Mouse (Mus musculus) thymus, adult 2 months (tissue): ENCODE data around the gene Glrx. TPM values are rescaled to one million over a fixed set of nuclear protein-coding genes. Genes with fewer than 3 reads are reported as not detected.

ENCODE experiments used
- DNase-seq: peaks from one replicate; pipeline ENCODE4 v3.0.0; 2021
- H3K27ac ChIP-seq: fragments of 200-500 bp; 2 replicates; pipeline ENCODE4 v1.5.1; 2012; ENCODE audit warnings: low read length, control low read depth; ENCODE audit not compliant: control insufficient read depth, insufficient read depth
- H3K27me3 ChIP-seq: fragments of 200-500 bp; 2 replicates; pipeline ENCODE4 v1.6.1; 2012; ENCODE audit warnings: mild to moderate bottlenecking, low read length, moderate library complexity, mixed read lengths; ENCODE audit not compliant: control insufficient read depth, insufficient read depth
- H3K36me3 ChIP-seq: fragments of 200-500 bp; 2 replicates; pipeline ENCODE4 v1.6.1; 2012; ENCODE audit warnings: mild to moderate bottlenecking, low read length, moderate library complexity; ENCODE audit not compliant: control insufficient read depth, insufficient read depth
- H3K4me1 ChIP-seq: fragments of 200-500 bp; replicated peaks from 2 replicates; pipeline ENCODE4 v1.6.1; 2012; ENCODE audit warnings: low read length; ENCODE audit not compliant: control insufficient read depth, insufficient read depth
- H3K4me3 ChIP-seq: fragments of 200-500 bp; 2 replicates; pipeline ENCODE4 v1.5.1; 2012; ENCODE audit warnings: mild to moderate bottlenecking, low read length, control low read depth, moderate library complexity; ENCODE audit not compliant: control insufficient read depth, insufficient read depth
- CTCF ChIP-seq: fragments of 200-500 bp; IDR thresholded peaks from 2 replicates; pipeline ENCODE4 v1.5.1; 2012; ENCODE audit warnings: mild to moderate bottlenecking, control low read depth, low read length, moderate library complexity, borderline replicate concordance; ENCODE audit not compliant: control insufficient read depth, poor library complexity, insufficient read depth; ENCODE audit errors: extremely low read depth
- POLR2A ChIP-seq: fragments of 200-500 bp; IDR thresholded peaks from 2 replicates; pipeline ENCODE4 v1.6.1; 2012; ENCODE audit warnings: mild to moderate bottlenecking, low read length, control low read depth, moderate library complexity; ENCODE audit not compliant: control insufficient read depth, poor library complexity, insufficient read depth; ENCODE audit errors: extremely low read depth
- WGBS: fragments of 180-500 bp; shearing (Covaris S2); methylation state at CpG from one replicate; pipeline ENCODE4 v1.1.7; 2018; 5-methylcytosine and 5-hydroxymethylcytosine counted together
- polyA plus RNA-seq: library from polyadenylated mRNA; depleted of rRNA; stranded (reverse); fragments of >200 nt; gene quantifications from 2 replicates; pipeline ENCODE4 v1.2.3, GENCODE M21; 2012

Gene Glrx
- polyA plus RNA-seq, 1 experiment: 31.9 TPM

DNA sequence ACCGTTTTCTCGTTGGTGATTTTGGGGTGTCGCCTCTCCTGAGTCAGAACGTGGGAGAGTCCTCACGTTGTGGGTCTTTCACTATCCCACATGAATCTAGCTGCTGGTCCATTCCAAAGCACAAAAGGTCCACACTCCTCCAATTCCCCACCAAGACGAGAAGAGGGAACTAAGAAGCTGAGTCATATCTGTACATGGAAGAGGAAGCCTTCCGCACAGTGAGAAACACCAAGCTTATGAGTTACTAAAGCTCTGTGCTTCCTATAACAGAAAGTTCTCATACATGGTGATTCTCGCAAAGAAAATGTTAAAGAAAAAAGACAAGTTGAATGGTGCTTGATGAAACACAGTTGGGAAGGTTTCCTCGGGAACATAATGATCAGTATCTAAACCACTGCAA lies 16.5 kb upstream of the Glrx start:
- no peak overlapping the region for H3K27ac ChIP-seq
- no peaks in the 10 kb centered on the region for H3K27me3 ChIP-seq
- no peak overlapping the region for H3K4me3 ChIP-seq
- no peak for TF ChIP-seq POLR2A
- peaks cover 5% of the 10 kb centered on the region; the same call in 1 of the 2 replicates for H3K4me1 ChIP-seq
- DNase-seq: no peak
- WGBS: 89% methylated on average over 9 of the region's 9 CpGs
- no peaks in the 10 kb centered on the region for H3K36me3 ChIP-seq

DNA sequence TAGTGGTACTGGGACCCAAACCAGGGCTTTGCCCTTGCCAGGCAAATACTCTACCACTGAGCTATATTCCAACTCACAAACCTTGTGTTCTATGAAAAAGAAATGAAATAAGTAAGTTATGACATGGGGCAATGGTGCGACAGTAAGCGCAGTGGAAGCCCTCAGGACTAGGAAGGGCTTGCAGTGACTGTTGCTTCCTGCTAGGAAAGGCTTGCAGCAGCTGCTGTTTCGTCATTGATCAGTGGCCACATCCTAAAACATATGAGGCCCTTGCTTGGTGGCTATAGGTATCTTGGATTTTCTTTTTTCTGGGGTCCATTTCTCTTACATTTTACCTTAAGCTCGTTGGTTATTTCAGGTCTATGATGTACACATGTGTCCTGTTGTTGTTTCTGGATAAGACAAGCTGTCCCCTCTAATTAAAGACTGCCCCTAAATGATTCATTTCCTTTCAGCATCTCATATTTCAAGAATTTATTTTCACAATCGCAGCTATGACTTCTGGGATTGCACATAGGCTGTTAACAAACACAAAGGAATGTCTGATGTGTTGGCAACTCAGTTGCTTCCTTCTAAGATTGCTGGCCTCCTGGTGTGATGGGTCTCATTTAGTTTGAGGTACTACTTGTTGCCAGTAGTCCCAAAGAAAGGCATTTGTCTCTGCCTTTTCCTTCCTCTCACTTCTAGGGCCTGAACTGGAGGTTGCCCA lies 14.9 kb upstream of the Glrx start:
- TF ChIP-seq POLR2A (no peak), CTCF (no peak)
- WGBS: 83% methylated on average over 5 of the region's 5 CpGs
- DNase-seq: no peak

DNA sequence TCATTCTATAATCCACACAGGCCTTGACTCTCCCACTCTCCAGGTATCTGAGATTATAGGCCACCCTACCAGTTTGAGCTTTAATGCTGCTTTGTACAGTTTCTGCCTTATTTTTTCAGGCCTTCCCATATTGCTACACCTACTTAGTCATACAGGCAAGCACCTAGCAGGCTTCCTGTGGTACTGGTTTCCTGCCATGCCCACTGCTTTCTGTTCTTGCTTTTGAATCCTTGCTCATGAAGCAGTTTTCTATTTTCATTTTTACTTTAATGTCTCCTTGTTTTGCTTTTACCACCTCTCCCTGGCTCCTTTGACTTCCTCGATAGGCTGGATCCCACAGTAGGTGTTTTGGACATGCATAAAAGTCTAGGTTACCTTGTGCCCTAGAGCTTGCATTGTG lies 14.3 kb upstream of the Glrx start:
- 13% methylated on average over 1 of the region's 1 CpGs for WGBS
- no peaks in the 10 kb centered on the region for H3K36me3 ChIP-seq
- no peak overlapping the region for H3K4me3 ChIP-seq
- peaks cover 5% of the 10 kb centered on the region; the same call in 1 of the 2 replicates for H3K4me1 ChIP-seq
- peak overlapping the region; percentile 64 for H3K27ac ChIP-seq
- H3K27me3 ChIP-seq: no peaks in the 10 kb centered on the region
- no peak for TF ChIP-seq POLR2A
- TF ChIP-seq CTCF: no peak
- no peak for DNase-seq

More for the DNA sequence above, 14.9 kb upstream of the Glrx start:
- peaks cover 5% of the 10 kb centered on the region; the same call in 1 of the 2 replicates for H3K4me1 ChIP-seq
- no peak overlapping the region for H3K27ac ChIP-seq
- H3K4me3 ChIP-seq: no peak overlapping the region
- H3K27me3 ChIP-seq: no peaks in the 10 kb centered on the region
- H3K36me3 ChIP-seq: no peaks in the 10 kb centered on the region

- WGBS: 92% methylated on average over 1 of the region's 1 CpGs
- DNase-seq: no peak
- no peaks in the 10 kb centered on the region for H3K36me3 ChIP-seq
- H3K27ac ChIP-seq: no peak overlapping the region
- no peak overlapping the region for H3K4me3 ChIP-seq
- no peaks in the 10 kb centered on the region for H3K27me3 ChIP-seq
- TF ChIP-seq POLR2A: no peak
- H3K4me1 ChIP-seq: 0 out of 2 replicates have a peak, but pooled peaks cover 2% of the 10 kb centered on the region
Observed at GRCm38 (mm10) chr13:75830708-75831107, 9.0 kb upstream of the Glrx start.

- Histone ChIP-seq H3K4me1 (no peaks in the 10 kb centered on the region), H3K4me3 (no peak overlapping the region), H3K36me3 (no peaks in the 10 kb centered on the region), H3K27me3 (no peaks in the 10 kb centered on the region), H3K27ac (no peak overlapping the region)
- 95% methylated on average over 6 of the region's 6 CpGs for WGBS
- TF ChIP-seq POLR2A: no peak
- no peak for DNase-seq
Observed at GRCm38 (mm10) chr13:75831710-75832109, 8.0 kb upstream of the Glrx start.

DNA sequence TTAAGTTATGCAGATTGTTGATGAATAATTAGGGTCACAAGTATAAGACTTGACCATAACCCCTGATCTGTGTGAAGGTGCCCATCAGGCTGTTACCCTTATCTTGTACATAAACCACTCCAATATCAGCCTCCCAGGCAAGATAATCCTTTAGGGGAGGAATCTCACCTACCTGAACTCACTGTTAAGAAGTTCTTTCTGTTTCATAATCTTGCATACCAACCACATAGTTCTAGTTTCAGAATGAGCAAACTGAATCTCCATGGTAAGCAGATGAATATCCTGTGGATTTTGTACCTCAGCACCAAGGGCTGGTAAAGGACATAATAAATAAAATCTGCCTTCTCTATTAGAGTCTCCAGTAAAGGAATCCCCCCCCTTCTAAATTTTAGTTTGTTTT lies 7.0 kb upstream of the Glrx start:
- H3K4me3 ChIP-seq: no peak overlapping the region
- no peak for DNase-seq
- no peak overlapping the region for H3K27ac ChIP-seq
- no peaks in the 10 kb centered on the region for H3K4me1 ChIP-seq
- H3K27me3 ChIP-seq: no peaks in the 10 kb centered on the region
- H3K36me3 ChIP-seq: no peaks in the 10 kb centered on the region
- TF ChIP-seq CTCF (no peak), POLR2A (no peak)

GRCm38 (mm10) chr13:75833499-75833898 lies 6.2 kb upstream of the Glrx start:
- no peak for TF ChIP-seq CTCF
- no peak for TF ChIP-seq POLR2A
- no peak overlapping the region for H3K27ac ChIP-seq
- no peak for DNase-seq

More at GRCm38 (mm10) chr13:75833499-75833898, 6.2 kb upstream of the Glrx start:
- Histone ChIP-seq H3K4me1 (no peaks in the 10 kb centered on the region), H3K4me3 (no peak overlapping the region), H3K36me3 (no peaks in the 10 kb centered on the region), H3K27me3 (no peaks in the 10 kb centered on the region)
